Mouse (Mus musculus): ENCODE measurements around the gene Atxn2. TPM values are rescaled to one million over a fixed set of nuclear protein-coding genes. Genes with fewer than 3 reads are reported as not detected.

The Atxn2 gene
- polyA plus RNA-seq, 1 experiment from 2014 or later: 89.1 TPM

GRCm38 (mm10) chr5:121833572-121834240 is 122.6 kb downstream of the Atxn2 start:
- WGBS: 49% methylated on average over 10 of the region's 10 CpGs
- no peak for ATAC-seq (ENCODE audit: low read depth)
- Histone ChIP-seq H3K4me2 (peak overlapping the region; percentile 92), H3K9me3 (no peaks in the 10 kb centered on the region), H3K9ac (peak overlapping the region; percentile 3; the same call in 1 of the 2 replicates), H3K27ac (replicated peaks) (no peak overlapping the region), H3K4me3 (0 out of 2 replicates have a peak overlapping the region, but pooled peaks have one; percentile 2), H3K27me3 (peaks cover 50% of the 10 kb centered on the region), H3K4me1 (replicated peaks) (peaks cover 71% of the 10 kb centered on the region), H3K36me3 (no peaks in the 10 kb centered on the region)

- Histone ChIP-seq H3K27ac (replicated peaks) (no peak overlapping the region), H3K9ac (no peak overlapping the region), H3K9me3 (no peaks in the 10 kb centered on the region), H3K4me2 (peak overlapping the region; percentile 92), H3K27me3 (peaks cover 55% of the 10 kb centered on the region), H3K4me1 (replicated peaks) (peaks cover 71% of the 10 kb centered on the region), H3K36me3 (no peaks in the 10 kb centered on the region), H3K4me3 (0 out of 2 replicates have a peak overlapping the region, but pooled peaks have one; percentile 2)
- 75% methylated on average over 7 of the region's 7 CpGs for WGBS
- no peak for ATAC-seq (ENCODE audit: low read depth)
These were observed 123.1 kb downstream of the Atxn2 start for GRCm38 (mm10) chr5:121834241-121834606.

GRCm38 (mm10) chr5:121834991-121835747 is 124.0 kb downstream of the Atxn2 start:
- Histone ChIP-seq H3K9me3 (no peaks in the 10 kb centered on the region), H3K4me3 (peak overlapping the region; percentile 70), H3K9ac (peak overlapping the region; percentile 81), H3K36me3 (no peaks in the 10 kb centered on the region), H3K4me2 (peak overlapping the region; percentile 92), H3K27ac (replicated peaks) (no peak overlapping the region), H3K27me3 (peaks cover 54% of the 10 kb centered on the region), H3K4me1 (replicated peaks) (peaks cover 63% of the 10 kb centered on the region)
- 33% methylated on average over 12 of the region's 12 CpGs for WGBS
- no peak for ATAC-seq (ENCODE audit: low read depth)

- WGBS: under 1% methylated on average over 51 of the region's 51 CpGs
These were observed 125.0 kb downstream of the Atxn2 start for GRCm38 (mm10) chr5:121835949-121836691.

GRCm38 (mm10) chr5:121836692-121837415 is 125.7 kb downstream of the Atxn2 start:
- H3K27ac ChIP-seq (replicated peaks): peak overlapping the region; percentile 62
- under 1% methylated on average over 71 of the region's 77 CpGs for WGBS
- H3K4me3 ChIP-seq: peak overlapping the region; percentile 70
- ATAC-seq (ENCODE audit: low read depth): peak; percentile 68
- H3K9me3 ChIP-seq: no peaks in the 10 kb centered on the region
- H3K9ac ChIP-seq: peak overlapping the region; percentile 81
- peaks cover 56% of the 10 kb centered on the region for H3K27me3 ChIP-seq
- peak overlapping the region; percentile 92 for H3K4me2 ChIP-seq
- peaks cover 63% of the 10 kb centered on the region for H3K4me1 ChIP-seq (replicated peaks)
- no peaks in the 10 kb centered on the region for H3K36me3 ChIP-seq

More at GRCm38 (mm10) chr5:121835949-121836691, 125.0 kb downstream of the Atxn2 start:
- peaks cover 52% of the 10 kb centered on the region for H3K27me3 ChIP-seq
- no peaks in the 10 kb centered on the region for H3K36me3 ChIP-seq
- peak overlapping the region; percentile 62 for H3K27ac ChIP-seq (replicated peaks)
- peak overlapping the region; percentile 92 for H3K4me2 ChIP-seq
- peaks cover 63% of the 10 kb centered on the region for H3K4me1 ChIP-seq (replicated peaks)
- H3K9me3 ChIP-seq: no peaks in the 10 kb centered on the region
- H3K4me3 ChIP-seq: peak overlapping the region; percentile 70
- peak; percentile 13 for ATAC-seq (ENCODE audit: low read depth)
- peak overlapping the region; percentile 81 for H3K9ac ChIP-seq

- peaks cover 64% of the 10 kb centered on the region for H3K27me3 ChIP-seq
- under 1% methylated on average over 35 of the region's 35 CpGs for WGBS
These were observed 126.6 kb downstream of the Atxn2 start, which contains the start of gene Sh2b3 for GRCm38 (mm10) chr5:121837441-121838340. Gene Sh2b3 (minus strand): TSS chr5:121837646.

GRCm38 (mm10) chr5:121838341-121839127 is 127.4 kb downstream of the Atxn2 start:
- peak overlapping the region; percentile 92 for H3K4me2 ChIP-seq
- peak overlapping the region; percentile 54 for H3K9ac ChIP-seq
- peak overlapping the region; percentile 42; the same call in 1 of the 2 replicates for H3K27ac ChIP-seq (replicated peaks)
- H3K4me1 ChIP-seq (replicated peaks): peaks cover 64% of the 10 kb centered on the region
- peak overlapping the region; percentile 33 for H3K4me3 ChIP-seq
- H3K9me3 ChIP-seq: no peaks in the 10 kb centered on the region
- no peaks in the 10 kb centered on the region for H3K36me3 ChIP-seq
- WGBS: 1% methylated on average over 46 of the region's 46 CpGs
- no peak for ATAC-seq (ENCODE audit: low read depth)
- H3K27me3 ChIP-seq: peaks cover 70% of the 10 kb centered on the region

More at GRCm38 (mm10) chr5:121837441-121838340, 126.6 kb downstream of the Atxn2 start, which contains the start of gene Sh2b3:
- Histone ChIP-seq H3K9me3 (no peaks in the 10 kb centered on the region), H3K36me3 (no peaks in the 10 kb centered on the region), H3K4me2 (peak within 1 kb of the TSS; percentile 92), H3K9ac (peak within 1 kb of the TSS; percentile 81), H3K27ac (replicated peaks) (peak within 1 kb of the TSS; percentile 62), H3K4me1 (replicated peaks) (peaks cover 64% of the 10 kb centered on the region), H3K4me3 (peak within 1 kb of the TSS; percentile 70)
- peak; percentile 13; the same call in 1 of the 2 replicates for ATAC-seq (ENCODE audit: low read depth)

GRCm38 (mm10) chr5:121839128-121839473 is 128.0 kb downstream of the Atxn2 start:
- Histone ChIP-seq H3K4me2 (peak overlapping the region; percentile 92), H3K4me3 (peak overlapping the region; percentile 33), H3K27me3 (peaks cover 75% of the 10 kb centered on the region), H3K36me3 (no peaks in the 10 kb centered on the region), H3K9ac (peak overlapping the region; percentile 54), H3K27ac (replicated peaks) (no peak overlapping the region), H3K9me3 (no peaks in the 10 kb centered on the region), H3K4me1 (replicated peaks) (peaks cover 58% of the 10 kb centered on the region)
- no peak for ATAC-seq (ENCODE audit: low read depth)
- WGBS: 27% methylated on average over 7 of the region's 7 CpGs

GRCm38 (mm10) chr5:121841516-121841915 is 130.4 kb downstream of the Atxn2 start:
- peaks cover 36% of the 10 kb centered on the region for H3K4me1 ChIP-seq (replicated peaks)
- WGBS: 90% methylated on average over 9 of the region's 9 CpGs
- H3K9me3 ChIP-seq: no peaks in the 10 kb centered on the region
- no peak overlapping the region for H3K9ac ChIP-seq
- no peaks in the 10 kb centered on the region for H3K36me3 ChIP-seq
- no peak overlapping the region for H3K4me3 ChIP-seq
- ATAC-seq (ENCODE audit: low read depth): no peak
- H3K27me3 ChIP-seq: peaks cover 79% of the 10 kb centered on the region
- H3K4me2 ChIP-seq: no peak overlapping the region
- no peak overlapping the region for H3K27ac ChIP-seq (replicated peaks)

- WGBS: 44% methylated on average over 10 of the region's 10 CpGs
- peaks cover 35% of the 10 kb centered on the region for H3K4me1 ChIP-seq (replicated peaks)
- no peak overlapping the region for H3K4me2 ChIP-seq
- no peak overlapping the region for H3K27ac ChIP-seq (replicated peaks)
- no peak for ATAC-seq (ENCODE audit: low read depth)
- no peak overlapping the region for H3K4me3 ChIP-seq
- peaks cover 77% of the 10 kb centered on the region for H3K27me3 ChIP-seq
- H3K9ac ChIP-seq: no peak overlapping the region
- no peaks in the 10 kb centered on the region for H3K36me3 ChIP-seq
- H3K9me3 ChIP-seq: no peaks in the 10 kb centered on the region
These were observed 130.8 kb downstream of the Atxn2 start for GRCm38 (mm10) chr5:121841973-121842372.

Data from neural tube, embryonic 13.5 days (tissue).